Mouse (Mus musculus) fat pad, adult 2 months (tissue): ENCODE results near the gene Helz.
"Not testable (repeated sequence)": the region's sequence is repeated elsewhere in the genome, so short reads cannot be mapped to it uniquely, and the experiment has no call there.

Source experiments
- DNase-seq: peaks from one replicate; pipeline ENCODE4 v3.0.0-alpha.2; 2011; ENCODE audit warnings: low read depth, low spot score; ENCODE audit errors: extremely low read depth

Gene Helz

DNA sequence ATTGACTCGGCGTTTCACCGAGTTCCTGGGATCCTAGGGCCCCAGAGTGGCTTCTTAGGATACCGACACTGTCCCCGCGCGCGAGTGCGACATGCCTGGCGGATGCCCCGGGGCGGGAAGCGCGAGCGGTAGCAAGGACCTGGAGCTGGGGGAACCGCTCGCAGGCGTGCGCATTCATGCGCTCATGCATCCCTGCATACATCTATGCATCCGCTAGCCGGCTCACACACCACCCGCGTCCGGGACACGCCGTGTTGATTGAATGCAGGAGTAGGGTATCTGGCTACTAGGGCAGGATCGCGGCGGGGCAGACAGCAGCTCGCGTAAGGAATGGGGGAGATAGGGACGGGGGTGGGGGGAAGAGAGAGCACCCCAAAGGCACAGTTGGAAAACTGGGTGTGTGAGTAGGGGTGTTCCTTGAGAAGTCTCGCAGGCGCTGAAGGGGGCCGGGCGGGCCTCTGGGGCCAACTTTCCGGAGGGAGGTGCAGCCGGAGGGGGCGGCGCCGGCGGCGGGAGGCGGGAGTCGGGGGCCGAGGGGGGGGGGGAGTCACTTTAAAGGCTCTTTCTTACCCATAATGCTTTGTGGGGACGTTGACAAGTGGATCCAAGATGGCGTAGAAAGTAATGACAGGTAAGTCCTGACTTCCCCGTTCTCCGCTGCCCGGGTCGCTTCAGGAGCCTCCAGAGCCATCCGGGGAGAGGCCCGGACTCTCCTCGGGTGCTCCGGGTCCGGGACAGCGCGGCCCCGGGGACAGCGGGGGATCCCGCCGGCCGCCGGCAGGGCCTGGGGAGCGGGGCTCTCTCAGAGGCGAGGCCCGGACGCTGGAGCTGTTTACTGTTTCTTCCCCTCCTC lies at the start of gene Helz:
Helz (plus strand) TSS at position 580 of the 853 bp plus-strand sequence.
- no peak for DNase-seq

- DNase-seq = no peak
Measured at GRCm38 (mm10) chr11:107502801-107503200, 44.9 kb upstream of the Helz start.

DNA sequence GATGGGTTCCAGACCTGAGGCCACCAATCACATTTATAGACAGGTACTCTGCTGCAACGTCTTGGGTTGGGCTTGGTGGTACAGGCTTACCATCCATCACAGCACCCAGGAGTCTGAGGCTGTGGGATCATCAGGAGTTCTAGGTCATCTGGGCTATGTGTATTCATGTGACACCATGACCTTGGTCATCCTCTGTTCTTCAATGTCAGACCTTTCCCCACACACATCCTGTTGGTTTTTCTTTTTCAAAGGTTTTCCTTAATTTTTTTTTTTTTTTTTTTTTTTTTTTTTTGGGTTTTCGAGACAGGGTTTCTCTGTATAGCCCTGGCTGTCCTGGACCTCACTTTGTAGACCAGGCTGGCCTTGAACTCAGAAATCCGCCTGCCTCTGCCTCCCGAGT lies 43.4 kb upstream of the Helz start:
- not testable (repeated sequence) for DNase-seq

DNA sequence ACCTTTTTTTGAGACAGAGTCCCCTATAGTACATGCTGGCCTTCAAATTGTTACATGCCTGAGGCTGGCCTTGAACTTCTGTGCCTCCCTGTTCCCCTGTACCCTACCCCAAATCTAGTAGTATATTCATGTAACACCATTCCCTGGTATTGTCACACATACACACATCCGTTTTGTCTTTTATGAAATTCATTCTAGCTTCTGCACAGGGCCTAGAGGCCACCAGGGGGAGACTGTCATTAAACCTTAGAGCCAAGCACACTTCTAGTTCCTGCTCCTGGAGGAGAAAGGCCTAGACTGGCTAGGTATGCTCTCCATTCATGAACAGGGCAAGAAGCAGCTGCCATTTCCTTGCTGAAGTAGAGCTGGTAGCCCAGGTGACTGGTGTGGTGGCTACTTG lies 41.5 kb upstream of the Helz start:
- DNase-seq = no peak

GRCm38 (mm10) chr11:107509631-107510338 lies 37.9 kb upstream of the Helz start:
- no peak for DNase-seq

GRCm38 (mm10) chr11:107510362-107511269 lies 37.1 kb upstream of the Helz start:
- DNase-seq = no peak

GRCm38 (mm10) chr11:107511954-107512353 lies 35.8 kb upstream of the Helz start:
- not testable (repeated sequence) for DNase-seq

DNA sequence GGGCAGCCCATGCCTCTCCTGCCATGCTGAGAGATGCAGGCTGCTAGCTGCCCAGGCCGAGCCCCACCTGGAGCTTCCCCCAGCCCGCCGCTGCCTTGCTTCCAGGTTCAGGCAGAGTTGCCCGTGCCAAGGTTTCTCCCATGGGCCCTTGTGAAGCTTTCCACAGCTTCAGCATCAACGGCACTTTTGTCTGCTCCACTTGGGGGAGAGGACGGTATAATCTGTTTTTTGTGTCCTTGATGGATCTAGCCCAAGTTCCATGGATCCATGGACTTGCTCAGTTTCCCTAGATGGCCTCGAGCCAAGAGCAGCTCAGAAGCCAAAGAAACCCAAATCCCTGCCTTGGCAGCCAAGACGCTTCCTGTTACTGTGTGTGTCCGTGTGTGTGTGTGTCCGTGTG lies 34.7 kb upstream of the Helz start:
- DNase-seq = no peak

GRCm38 (mm10) chr11:107516387-107516786 lies 31.3 kb upstream of the Helz start:
- DNase-seq = no peak

- no peak for DNase-seq
Measured at GRCm38 (mm10) chr11:107518645-107519429, 28.9 kb upstream of the Helz start.

GRCm38 (mm10) chr11:107521153-107521552 lies 26.6 kb upstream of the Helz start:
- no peak for DNase-seq

GRCm38 (mm10) chr11:107524966-107525365 lies 22.8 kb upstream of the Helz start:
- DNase-seq = no peak

DNA sequence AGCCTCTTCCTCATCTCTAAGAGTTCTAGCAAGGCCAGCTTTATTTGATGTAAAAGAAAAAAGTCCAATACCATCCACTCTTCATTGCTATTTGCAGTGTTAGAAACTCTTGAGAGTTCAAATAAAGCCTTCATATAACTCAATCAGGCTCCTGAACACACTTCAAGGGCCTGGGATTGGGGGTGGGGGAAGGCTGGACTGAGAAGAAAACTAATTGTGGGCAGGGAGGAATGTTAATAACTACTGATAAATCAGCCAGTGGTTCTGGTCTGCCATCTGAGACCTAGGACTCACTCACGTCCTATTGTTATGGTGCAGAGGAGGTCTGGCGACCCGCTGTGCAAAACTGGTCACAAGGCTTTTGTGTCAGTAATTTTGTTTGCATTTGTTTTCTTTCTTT lies 20.1 kb upstream of the Helz start:
- DNase-seq = no peak

GRCm38 (mm10) chr11:107529320-107529719 lies 18.4 kb upstream of the Helz start:
- no peak for DNase-seq

DNA sequence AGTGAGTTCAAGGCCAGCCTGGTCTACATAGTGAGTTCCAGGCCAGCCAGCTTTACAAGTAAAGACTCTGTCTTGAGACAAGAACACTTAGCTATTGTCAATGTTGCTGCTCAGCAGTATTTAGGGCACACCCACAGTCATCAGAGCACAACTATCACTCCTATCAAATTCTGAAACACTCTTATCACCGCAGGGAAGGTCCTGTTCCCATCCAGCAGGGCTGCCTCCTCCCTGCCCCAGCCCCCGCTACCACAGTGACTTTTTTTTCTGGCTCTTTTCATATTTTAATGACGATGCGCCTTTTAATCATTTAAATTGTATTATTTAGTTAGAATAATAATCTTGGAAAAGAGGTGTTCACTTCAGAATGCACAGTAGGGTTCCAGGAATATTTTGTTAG lies 16.3 kb upstream of the Helz start:
- DNase-seq = no peak

DNA sequence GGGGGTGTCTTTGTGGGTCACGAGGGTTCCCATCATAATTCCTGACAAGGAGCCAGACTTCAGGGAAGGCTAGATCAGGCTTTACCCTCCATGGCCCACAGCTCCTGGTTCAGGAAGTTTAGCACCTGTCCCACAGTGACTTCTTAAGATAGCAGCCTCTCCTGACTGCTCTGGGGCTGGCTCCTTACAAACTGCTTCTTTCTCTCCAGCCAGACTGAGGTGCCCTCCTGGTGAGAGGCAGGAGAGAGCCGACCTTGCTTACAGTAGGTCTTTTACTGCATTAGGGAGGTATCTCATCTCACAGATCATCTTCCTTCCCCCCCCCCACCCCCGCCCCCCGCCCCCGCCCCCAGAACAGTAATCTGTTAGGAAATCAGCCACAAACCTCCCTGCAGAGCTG lies 15.5 kb upstream of the Helz start:
- DNase-seq = no peak

GRCm38 (mm10) chr11:107538994-107539393 lies 8.7 kb upstream of the Helz start:
- DNase-seq = no peak

- no peak for DNase-seq
Measured at GRCm38 (mm10) chr11:107540339-107540738, 7.4 kb upstream of the Helz start.

DNA sequence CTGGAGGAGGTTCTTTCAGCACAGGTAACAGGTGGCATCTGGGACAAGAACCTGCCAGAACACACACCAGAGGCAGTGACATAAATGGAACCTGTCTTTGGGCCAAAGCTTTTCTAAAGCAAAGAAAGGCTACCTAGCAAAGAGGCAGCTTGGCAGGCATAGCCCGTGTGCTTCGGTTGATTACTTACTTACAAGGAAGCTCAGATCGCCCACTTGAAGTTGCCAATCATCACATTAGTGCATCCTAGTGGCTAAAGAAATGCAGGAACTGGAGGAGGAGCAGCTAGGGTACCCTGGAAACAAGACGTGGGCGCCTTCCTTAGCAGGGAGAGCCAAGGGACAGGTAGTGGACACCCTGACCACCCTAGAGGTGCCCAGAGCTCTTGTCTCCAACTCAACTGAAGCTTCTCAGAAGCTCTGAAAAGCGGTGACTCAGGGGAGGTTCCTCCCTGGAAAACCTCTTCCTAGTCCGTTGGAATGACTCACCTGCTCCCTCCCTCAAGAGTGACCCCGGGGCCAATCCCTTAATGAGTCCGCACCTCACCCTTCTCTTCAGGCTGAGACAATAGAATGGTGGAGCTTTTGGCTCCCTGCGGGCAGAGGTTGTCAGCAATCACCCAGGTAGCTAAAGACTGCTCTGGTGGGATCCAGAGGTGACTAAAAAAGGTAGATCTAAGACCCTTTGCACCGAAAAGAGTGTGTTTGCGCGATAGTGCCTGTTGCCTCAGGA lies 1.8 kb upstream of the Helz start:
- peak; percentile 8 for DNase-seq
